Mouse (Mus musculus) cerebellum, postnatal 25 days (tissue): Measurements from ENCODE around the gene Lasp1.

Source experiments
- DNase-seq, 2 experiments: peaks; one replicate each; pipeline ENCODE4 v3.0.0; 2021; ENCODE audit warnings: mixed read lengths in 2 of 2

Gene Lasp1

DNA sequence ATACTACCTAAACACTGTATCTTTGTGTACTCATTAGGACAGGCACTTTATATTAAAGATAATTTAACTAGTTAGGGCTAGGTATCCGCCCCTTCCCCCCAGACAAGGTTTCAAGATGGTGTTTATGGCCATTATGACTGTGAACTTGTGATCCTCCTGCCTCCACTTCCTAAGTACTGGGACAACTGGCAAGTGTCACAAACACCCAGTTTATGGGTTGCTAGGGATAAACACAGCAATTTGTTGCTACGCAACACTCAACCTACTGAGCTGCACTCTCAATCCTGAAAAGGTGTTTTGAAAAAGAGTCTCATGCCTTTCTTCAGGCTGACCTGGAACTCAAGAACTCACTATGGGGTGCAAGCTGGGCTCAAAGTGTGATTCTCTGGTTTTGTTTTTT, 78.5 kb downstream of the Lasp1 start:
- DNase-seq, result no peak

GRCm38 (mm10) chr11:97880362-97880761, 81.6 kb downstream of the Lasp1 start:
- DNase-seq, result no peak

- peak; percentile 72 to 80 for DNase-seq
These were observed 84.7 kb downstream of the Lasp1 start for GRCm38 (mm10) chr11:97883542-97883917.

DNA sequence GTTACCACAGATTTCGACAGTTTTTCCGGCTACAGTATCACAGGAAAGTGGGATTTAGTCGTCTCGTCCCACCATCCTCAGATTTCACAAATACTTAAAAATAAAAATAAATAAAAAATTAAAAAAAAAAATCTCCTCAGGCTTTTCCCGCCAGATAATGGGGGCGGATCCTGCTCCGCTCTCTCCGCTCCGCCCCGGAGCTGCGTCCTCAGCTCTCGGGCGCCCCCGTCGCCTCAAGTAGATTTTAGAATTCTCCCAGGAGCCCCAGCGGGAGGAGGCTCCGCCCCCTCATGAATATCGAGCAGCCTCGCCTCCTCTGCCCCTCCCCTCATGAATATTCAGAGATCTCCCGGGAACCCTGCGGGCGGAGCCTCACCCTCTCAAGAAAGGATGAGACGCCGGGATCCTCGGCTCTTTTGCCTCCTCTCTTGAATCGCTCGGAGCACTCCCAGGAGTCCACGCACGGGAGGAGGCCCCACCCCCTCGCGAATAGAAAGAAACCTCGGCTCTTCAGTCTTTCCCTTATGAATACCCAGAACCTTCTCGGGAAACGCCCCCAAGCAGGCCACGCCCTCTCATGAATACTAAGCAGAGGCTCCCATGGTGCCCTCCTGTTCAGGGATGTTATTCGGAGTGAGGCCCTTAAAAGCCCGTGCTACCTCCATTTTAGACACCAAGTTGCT, 85.3 kb downstream of the Lasp1 start, which contains the start of gene Fbxo47:
Gene Fbxo47 (minus strand): TSS at position 237 of the 683 bp plus-strand sequence.
- DNase-seq, result peak; percentile 96 to 98

- DNase-seq, result no peak
These were observed 85.9 kb downstream of the Lasp1 start for GRCm38 (mm10) chr11:97884601-97885185.

GRCm38 (mm10) chr11:97885296-97885915, 86.6 kb downstream of the Lasp1 start:
- no peak for DNase-seq
